Mouse (Mus musculus): ENCODE results near the gene Slf2. TPM values are rescaled to one million over a fixed set of nuclear protein-coding genes. Genes with fewer than 3 reads are reported as not detected.

Gene Slf2
- polyA plus RNA-seq, 1 experiment = 51.3 TPM

GRCm38 (mm10) chr19:44932051-44932450 is 1.1 kb downstream of the Slf2 start:
- no peak for DNase-seq (ENCODE audit: low read depth)
- TF ChIP-seq POLR2A (IDR thresholded peaks at IDR 0.05; ENCODE audit: borderline replicate concordance, extremely low read depth, insufficient read depth, insufficient read length, poor library complexity, severe bottlenecking) = no peak
- no peak for TF ChIP-seq CTCF (IDR thresholded peaks at IDR 0.05; ENCODE audit: borderline replicate concordance, extremely low read depth, insufficient read depth, insufficient read length)

GRCm38 (mm10) chr19:44933136-44933535 is 2.2 kb downstream of the Slf2 start:
- TF ChIP-seq POLR2A (IDR thresholded peaks at IDR 0.05; ENCODE audit: borderline replicate concordance, extremely low read depth, insufficient read depth, insufficient read length, poor library complexity, severe bottlenecking) (no peak), CTCF (IDR thresholded peaks at IDR 0.05; ENCODE audit: borderline replicate concordance, extremely low read depth, insufficient read depth, insufficient read length) (no peak)
- peak; percentile 5 for DNase-seq (ENCODE audit: low read depth)

- DNase-seq (ENCODE audit: low read depth) = no peak
- TF ChIP-seq POLR2A (IDR thresholded peaks at IDR 0.05; ENCODE audit: borderline replicate concordance, extremely low read depth, insufficient read depth, insufficient read length, poor library complexity, severe bottlenecking) = no peak
- TF ChIP-seq CTCF (IDR thresholded peaks at IDR 0.05; ENCODE audit: borderline replicate concordance, extremely low read depth, insufficient read depth, insufficient read length) = no peak
These were observed 28.7 kb downstream of the Slf2 start for GRCm38 (mm10) chr19:44959633-44960032.

- DNase-seq (ENCODE audit: low read depth) = no peak
- TF ChIP-seq POLR2A (IDR thresholded peaks at IDR 0.05; ENCODE audit: borderline replicate concordance, extremely low read depth, insufficient read depth, insufficient read length, poor library complexity, severe bottlenecking) (no peak), CTCF (IDR thresholded peaks at IDR 0.05; ENCODE audit: borderline replicate concordance, extremely low read depth, insufficient read depth, insufficient read length) (no peak)
These were observed 35.0 kb downstream of the Slf2 start for GRCm38 (mm10) chr19:44965978-44966377.

GRCm38 (mm10) chr19:44968329-44968728 is 37.4 kb downstream of the Slf2 start:
- TF ChIP-seq CTCF (IDR thresholded peaks at IDR 0.05; ENCODE audit: borderline replicate concordance, extremely low read depth, insufficient read depth, insufficient read length) = no peak
- TF ChIP-seq POLR2A (IDR thresholded peaks at IDR 0.05; ENCODE audit: borderline replicate concordance, extremely low read depth, insufficient read depth, insufficient read length, poor library complexity, severe bottlenecking) = no peak
- DNase-seq (ENCODE audit: low read depth) = no peak

GRCm38 (mm10) chr19:44976636-44977035 is 45.7 kb downstream of the Slf2 start:
- TF ChIP-seq POLR2A (IDR thresholded peaks at IDR 0.05; ENCODE audit: borderline replicate concordance, extremely low read depth, insufficient read depth, insufficient read length, poor library complexity, severe bottlenecking) (no peak), CTCF (IDR thresholded peaks at IDR 0.05; ENCODE audit: borderline replicate concordance, extremely low read depth, insufficient read depth, insufficient read length) (no peak)

GRCm38 (mm10) chr19:44977148-44977547 is 46.2 kb downstream of the Slf2 start:
- no peak for TF ChIP-seq CTCF (IDR thresholded peaks at IDR 0.05; ENCODE audit: borderline replicate concordance, extremely low read depth, insufficient read depth, insufficient read length)
- no peak for TF ChIP-seq POLR2A (IDR thresholded peaks at IDR 0.05; ENCODE audit: borderline replicate concordance, extremely low read depth, insufficient read depth, insufficient read length, poor library complexity, severe bottlenecking)
- DNase-seq (ENCODE audit: low read depth) = no peak

More at GRCm38 (mm10) chr19:44976636-44977035, 45.7 kb downstream of the Slf2 start:
- DNase-seq (ENCODE audit: low read depth) = no peak

- TF ChIP-seq POLR2A (IDR thresholded peaks at IDR 0.05; ENCODE audit: borderline replicate concordance, extremely low read depth, insufficient read depth, insufficient read length, poor library complexity, severe bottlenecking) (no peak), CTCF (IDR thresholded peaks at IDR 0.05; ENCODE audit: borderline replicate concordance, extremely low read depth, insufficient read depth, insufficient read length) (no peak)
- DNase-seq (ENCODE audit: low read depth) = no peak
These were observed 49.8 kb downstream of the Slf2 start for GRCm38 (mm10) chr19:44980787-44981186.

- DNase-seq (ENCODE audit: low read depth) = no peak
- no peak for TF ChIP-seq CTCF (IDR thresholded peaks at IDR 0.05; ENCODE audit: borderline replicate concordance, extremely low read depth, insufficient read depth, insufficient read length)
- no peak for TF ChIP-seq POLR2A (IDR thresholded peaks at IDR 0.05; ENCODE audit: borderline replicate concordance, extremely low read depth, insufficient read depth, insufficient read length, poor library complexity, severe bottlenecking)
These were observed 51.6 kb downstream of the Slf2 start for GRCm38 (mm10) chr19:44982477-44983115.

- no peak for DNase-seq (ENCODE audit: low read depth)
- no peak for TF ChIP-seq POLR2A (IDR thresholded peaks at IDR 0.05; ENCODE audit: borderline replicate concordance, extremely low read depth, insufficient read depth, insufficient read length, poor library complexity, severe bottlenecking)
- TF ChIP-seq CTCF (IDR thresholded peaks at IDR 0.05; ENCODE audit: borderline replicate concordance, extremely low read depth, insufficient read depth, insufficient read length) = no peak
These were observed 52.4 kb downstream of the Slf2 start for GRCm38 (mm10) chr19:44983366-44983765.

GRCm38 (mm10) chr19:44984420-44984819 is 53.5 kb downstream of the Slf2 start:
- DNase-seq (ENCODE audit: low read depth) = no peak
- TF ChIP-seq CTCF (IDR thresholded peaks at IDR 0.05; ENCODE audit: borderline replicate concordance, extremely low read depth, insufficient read depth, insufficient read length) (no peak), POLR2A (IDR thresholded peaks at IDR 0.05; ENCODE audit: borderline replicate concordance, extremely low read depth, insufficient read depth, insufficient read length, poor library complexity, severe bottlenecking) (no peak)
